Mouse (Mus musculus) left cerebral cortex, adult 9 months (tissue): ENCODE measurements around the gene Tmem220.
"Not testable (repeated sequence)": the region's sequence is repeated elsewhere in the genome, so short reads cannot be mapped to it uniquely, and the experiment has no call there.

Source experiments
- DNase-seq, 2 experiments: peaks; one replicate each; pipeline ENCODE4 v3.0.0; 2022; ENCODE audit warnings: low spot score in 2 of 2

The Tmem220 gene

DNA sequence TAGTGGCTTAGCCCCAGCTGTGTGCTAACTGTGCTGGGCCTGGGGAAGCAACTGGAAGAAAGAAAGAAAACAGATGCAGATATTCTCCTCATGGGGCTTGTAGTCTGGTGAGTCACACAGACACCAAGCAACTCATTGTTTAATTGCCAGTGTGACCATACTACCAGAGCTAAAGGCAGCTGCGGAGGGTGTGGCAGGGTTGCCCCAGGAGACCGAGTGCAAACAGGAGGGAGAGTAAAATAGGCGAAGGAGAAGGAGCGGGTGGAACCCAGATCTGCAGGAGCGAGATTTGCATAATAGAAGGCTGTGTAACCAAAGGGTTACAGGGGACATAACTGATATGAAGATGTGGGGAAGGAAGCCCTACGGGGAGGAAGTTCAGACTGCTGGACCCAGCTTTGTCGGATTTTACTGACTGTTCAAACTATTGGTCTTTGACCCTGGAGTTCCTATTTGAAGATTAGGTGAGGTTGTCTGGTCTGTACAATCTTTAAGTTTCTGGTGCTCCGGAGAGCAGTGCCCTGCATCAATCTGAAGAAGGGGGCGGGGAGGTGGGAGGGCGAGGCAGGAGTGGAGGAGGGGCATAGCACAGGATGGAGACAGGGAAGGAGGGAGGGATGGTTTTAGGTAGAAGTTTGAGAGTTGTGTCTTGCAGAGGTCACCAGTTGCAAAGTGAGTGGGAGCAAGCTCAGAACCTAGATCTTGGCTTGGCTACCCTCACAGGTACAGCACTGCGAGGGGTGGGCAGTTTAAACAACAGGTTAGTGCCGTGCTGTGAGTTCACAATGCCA lies 7.0 kb upstream of the Tmem220 start:
- DNase-seq = no peak

DNA sequence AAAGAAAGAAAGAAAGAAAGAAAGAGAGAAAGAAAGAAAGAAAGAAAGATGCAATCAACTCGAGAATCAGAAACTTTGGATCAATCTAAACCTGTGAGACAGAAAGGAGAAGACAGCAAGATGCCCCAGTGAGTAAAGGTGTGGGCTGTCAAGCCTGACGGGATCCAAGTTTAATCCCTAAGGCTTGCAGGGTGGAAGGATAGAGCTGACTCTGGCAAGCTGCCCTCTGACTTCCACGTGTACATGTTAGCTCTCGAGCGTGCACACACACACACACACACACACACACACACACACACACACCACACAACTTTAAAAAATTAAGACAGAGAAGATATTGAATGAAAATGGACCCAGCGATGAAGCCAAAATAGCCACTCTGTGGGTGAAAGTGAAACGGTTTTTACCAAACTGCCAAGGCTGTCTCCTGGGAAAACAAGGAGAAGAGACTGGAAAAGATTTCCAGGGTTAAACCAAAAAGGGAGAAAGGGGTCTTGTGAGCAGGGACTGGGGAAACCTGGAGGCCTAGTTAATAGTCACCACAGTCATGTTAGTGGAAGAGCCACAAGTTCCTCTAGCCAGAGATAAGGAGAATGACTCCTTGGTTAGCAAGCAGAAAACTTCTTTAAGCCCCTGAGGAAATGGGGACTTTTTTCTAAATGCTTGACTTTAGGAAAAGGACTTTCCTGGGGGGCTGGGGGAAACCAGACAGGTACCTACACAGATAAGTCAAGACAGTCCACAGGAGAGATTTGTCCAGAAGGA lies 5.1 kb upstream of the Tmem220 start:
- no peak for DNase-seq

DNA sequence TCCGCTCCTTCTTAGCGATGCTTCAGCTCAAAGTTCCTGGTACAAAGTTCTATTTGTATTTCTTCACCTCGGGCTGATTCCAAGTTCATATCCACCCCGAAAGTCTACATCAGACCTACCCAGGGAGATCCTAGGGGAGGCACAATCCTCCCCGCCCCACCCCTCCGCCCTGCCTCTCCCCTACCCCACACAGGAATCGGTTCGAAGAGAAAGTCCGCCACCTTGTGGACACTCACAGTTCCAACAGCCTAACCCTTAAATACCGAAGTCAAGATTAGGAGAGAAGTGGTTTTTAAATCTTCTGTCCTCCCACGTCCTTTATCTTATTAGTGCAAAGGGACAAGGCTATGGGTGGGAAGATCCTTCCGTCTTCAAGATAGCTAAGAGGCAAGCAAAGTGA lies 4.0 kb upstream of the Tmem220 start:
- peak in 1 of 2 experiments; percentile 44 for DNase-seq

DNA sequence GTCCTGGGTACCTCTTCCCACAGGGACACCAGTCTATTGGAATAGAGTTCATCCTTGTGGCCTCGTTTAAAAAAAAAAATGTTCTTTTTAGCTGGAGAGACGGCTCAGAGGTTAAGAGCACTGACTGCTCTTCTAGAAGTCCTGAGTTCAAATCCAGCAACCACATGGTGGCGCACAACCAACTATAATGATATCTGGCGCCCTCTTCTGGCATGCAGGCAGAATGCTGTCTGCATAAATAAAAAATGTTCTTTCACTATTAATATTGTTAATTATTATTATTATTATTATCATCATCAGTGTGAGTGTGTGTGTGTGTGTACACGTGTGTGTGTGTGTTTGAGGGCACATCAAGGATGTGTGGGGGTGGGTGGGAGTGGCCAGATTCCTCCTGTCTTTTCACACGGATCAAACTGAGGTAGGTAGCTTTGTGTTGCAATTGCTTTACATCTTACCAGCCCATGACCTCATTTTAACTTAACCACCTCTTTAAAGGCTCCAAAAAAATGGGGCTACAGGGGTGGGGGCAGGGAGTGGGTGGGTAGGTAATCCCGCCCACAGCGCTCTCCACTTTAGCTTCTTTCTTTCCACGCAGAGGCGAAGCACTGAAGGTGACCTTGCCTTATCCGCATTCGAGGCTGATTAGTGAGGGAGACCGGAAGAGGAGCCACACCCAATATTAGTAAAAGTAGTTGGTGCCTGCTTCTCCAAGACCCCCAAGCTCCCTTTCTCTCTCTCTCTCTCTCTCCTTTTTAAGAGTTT lies 2.4 kb upstream of the Tmem220 start:
- no peak for DNase-seq

DNA sequence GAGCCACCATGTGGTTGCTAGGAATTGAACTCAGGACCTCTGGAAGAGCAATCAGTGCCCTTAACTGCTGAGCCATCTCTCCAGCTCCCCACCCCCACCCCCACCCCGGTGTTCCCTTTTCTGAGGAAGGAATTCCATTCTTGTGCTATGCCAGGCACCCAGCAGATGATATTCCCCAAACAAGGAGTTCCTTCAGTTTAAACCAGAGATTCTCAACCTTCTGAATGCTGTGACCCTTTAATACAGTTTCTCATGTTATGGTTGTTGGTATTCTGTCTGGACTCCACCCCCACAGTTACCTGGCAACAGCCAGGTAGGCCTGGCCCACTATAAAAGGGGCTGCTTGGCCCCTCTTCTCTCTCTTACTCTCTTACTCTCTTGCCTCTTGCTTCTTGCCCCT lies 1.8 kb upstream of the Tmem220 start:
- DNase-seq = not testable (repeated sequence)

DNA sequence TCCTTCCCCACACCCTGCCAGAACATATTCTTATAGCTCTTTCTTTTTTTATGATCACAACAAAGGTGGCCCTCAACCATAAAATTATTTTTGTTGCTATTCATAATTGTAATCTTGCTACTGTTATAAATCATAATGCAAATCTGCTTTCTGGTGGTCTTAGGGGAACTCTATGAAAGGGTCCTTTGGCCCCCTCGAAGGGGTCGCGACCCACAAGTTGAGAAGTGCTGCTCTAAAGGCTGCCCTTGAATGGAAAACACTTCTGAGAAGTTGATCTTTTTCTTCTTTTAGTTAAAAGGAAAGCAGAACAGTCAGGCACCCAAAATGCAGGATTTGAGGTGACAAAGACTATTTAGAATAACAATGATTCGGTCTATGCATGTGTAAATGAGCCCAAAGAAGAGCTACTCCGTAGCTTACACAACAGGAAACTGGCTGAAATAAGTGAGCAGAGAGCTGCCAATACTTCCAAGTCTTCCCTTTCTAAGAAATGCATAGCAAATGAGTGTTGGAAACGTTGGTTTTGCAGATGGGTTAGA lies 1.1 kb upstream of the Tmem220 start:
- no peak for DNase-seq

DNA sequence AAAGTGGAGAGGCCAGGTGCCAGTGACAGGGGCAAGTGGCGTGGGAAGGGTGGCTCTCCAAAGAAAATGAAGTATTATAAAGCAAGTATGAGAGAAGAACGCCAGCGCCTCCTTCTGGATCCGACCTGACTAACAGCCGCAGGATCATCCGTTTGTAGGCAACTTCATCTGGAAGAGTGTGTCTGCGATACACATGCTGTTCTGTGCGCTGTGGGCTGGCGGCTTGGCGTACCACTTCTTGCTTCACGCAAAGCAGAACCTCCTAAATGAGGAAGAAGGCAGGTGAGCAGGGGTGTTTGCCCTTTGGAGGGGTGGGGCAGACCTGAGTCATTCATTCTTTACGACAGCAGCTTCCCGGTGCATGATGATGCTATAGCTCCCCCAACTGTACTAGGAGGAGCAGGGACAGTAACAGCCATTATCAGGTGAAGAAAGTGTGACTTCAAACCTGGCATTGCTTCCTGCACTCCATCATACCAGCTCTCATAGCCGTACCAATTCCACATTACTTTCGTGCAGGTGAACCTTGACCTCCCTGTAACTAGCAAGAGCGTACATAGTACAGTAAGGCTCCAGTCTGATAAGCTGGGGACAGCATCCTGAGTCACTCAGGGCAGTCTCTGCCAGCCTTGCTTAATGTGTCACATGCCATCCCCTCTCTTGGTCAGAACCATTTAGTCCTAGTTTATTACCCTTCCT lies 6.1 kb downstream of the Tmem220 start:
- no peak for DNase-seq

DNA sequence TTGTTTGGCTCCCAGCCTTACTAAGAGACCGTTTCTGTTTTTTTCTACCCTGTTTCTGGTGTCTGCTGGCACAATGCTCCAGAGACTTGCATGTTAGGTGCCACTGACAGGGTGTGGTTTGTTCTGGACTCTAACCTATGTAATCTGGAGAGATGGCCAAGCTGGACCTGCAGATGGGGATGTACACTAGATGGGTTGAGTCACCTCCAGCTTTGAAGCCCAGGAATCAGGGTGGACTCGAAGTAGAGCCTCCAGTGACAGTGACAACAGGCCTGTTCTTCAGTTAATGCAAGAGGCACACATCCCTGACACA lies 6.6 kb downstream of the Tmem220 start:
- DNase-seq = no peak

DNA sequence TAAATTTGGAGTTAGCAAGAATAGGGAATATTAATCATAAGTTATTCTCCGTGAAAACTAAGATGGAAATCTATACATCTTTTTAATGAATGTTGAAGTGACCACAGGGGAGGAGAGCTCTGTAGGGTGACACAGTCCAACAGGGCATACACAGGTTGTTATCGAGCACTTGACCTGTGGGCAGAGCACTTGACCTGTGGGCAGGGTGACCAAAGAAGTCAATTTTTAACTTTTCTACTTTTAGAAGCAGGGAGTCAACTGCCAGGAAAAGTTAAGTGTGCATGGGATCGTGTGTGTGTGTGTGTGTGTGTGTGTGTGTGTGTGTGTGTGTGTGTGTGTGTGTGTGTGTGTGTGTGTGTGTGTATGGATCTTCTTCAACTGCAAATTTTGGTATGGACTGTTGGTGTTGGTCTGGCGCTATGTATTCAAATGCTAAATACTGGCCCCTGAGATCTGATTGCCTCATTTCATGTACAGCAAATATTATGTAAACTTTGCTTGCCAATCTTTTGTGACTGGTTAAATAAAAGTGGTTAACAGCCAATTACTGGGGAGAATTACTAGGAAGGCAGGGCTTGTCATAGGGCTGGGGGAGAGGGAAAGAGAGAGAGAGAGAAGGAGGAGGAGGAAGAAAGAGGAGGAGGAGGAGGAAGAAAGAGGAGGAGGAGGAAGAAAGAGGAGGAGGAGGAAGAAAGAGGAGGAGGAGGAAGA lies 10.0 kb downstream of the Tmem220 start:
- DNase-seq = no peak

DNA sequence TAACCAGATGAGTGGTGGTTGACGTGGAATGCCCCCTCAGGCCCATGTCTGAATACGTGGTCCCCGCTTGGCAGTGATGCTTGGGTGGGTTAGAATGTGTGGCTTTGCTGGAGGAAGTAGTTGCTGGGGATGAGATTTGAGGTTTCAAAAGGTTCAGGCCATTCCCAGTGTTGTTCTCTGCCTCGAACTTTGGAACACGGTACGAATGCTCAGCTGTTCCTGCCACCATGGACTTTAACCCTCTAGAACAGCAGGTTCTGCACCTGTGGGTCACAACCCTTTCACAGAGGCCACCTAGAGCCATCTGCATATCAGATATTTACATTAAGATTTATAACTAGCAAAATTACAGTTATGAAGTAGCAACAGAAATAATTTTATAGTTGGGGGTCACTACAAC lies 11.3 kb downstream of the Tmem220 start:
- no peak for DNase-seq

DNA sequence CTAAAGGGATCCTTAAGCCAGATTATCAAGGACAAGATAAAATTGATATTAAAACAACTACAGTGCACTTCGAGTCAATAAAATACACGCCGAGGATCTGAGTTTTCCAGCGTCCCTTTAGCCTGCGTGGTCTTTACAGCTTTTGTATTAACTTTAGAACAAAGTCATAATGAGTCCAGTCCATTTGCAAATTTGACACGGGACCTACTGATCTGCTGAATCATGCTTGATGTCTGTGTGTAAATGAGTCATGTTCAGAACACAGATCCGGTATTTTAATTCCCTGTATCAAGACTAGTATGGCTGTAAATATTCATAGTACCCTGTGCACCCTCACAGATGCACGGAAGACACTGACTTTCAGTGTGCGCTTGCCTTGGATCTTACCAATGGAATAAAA lies 11.9 kb downstream of the Tmem220 start:
- DNase-seq = no peak

DNA sequence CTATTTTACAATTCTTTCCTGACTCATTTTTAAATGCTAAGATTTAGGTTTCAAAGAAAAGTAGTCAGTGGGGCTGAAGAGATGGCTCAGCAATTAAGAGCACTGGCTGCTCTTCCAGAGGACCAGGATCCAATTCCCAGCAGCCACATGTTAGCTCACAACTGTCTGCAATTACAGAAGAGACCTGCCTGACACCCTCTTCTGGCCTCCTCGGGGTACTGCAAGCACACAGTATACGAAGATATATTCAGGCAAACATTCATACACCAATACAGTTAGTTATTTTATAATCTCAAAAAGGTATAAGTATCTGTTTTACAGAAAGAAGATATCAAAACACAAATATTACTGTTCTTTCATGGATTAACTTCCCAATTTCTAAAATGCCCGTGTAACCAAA lies 14.8 kb downstream of the Tmem220 start:
- no peak for DNase-seq

DNA sequence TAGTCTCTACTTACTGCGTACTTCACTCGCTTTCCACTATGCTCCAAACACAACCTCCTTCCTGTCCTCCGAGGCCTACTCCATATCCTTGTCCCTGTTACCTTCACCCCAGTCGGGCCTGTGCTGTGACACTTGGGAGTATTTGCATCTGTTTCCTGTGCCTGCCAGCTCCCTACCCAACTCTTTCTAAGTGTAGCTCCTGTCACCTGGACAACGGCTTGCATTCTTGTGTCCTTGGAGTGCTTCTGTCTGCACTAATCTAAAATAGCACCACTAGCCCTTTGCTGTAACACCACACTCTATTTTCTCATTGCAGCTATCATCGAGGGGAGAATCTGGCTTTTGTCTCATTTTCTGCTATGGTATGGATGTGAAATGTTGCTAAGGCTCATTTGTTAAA lies 15.5 kb downstream of the Tmem220 start:
- no peak for DNase-seq

DNA sequence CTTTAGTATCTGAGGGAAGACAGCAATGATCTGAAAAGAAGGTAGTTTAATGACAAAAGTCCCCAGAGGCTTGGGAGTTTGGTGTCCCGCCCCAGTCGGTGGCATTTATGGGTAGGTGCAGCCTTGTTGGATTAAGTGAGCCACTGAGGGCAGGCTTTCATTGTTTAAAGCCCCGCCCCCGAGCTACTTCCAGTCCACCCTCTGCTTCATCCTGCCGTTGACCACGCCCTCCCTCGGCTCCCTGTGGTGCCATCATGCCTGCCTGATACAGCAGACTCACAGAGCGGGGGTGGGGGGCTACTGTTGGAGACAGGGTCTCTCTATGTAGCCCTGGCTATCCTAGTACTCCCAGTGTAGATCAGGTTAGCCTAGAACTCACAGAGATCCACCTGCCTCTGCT lies 18.1 kb downstream of the Tmem220 start:
- no peak for DNase-seq

DNA sequence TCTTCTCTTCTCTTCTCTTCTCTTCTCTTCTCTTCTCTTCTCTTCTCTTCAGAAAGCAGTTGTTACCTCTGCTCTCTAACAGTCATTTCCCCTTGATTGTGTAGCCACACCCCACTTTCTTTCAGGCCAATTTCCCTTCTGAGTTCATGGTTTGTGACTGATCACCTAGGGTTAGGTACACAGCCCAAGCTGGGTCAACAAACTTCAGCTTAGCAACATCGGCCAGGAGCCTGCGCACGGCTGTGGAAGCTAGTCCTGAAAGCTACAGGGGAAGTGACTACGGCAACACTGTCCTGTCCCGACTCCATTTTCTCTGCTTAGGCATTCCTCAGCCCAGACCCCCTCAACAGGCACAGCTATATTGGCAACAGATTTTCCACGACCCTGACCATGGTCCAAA lies 20.0 kb downstream of the Tmem220 start:
- DNase-seq = no peak

DNA sequence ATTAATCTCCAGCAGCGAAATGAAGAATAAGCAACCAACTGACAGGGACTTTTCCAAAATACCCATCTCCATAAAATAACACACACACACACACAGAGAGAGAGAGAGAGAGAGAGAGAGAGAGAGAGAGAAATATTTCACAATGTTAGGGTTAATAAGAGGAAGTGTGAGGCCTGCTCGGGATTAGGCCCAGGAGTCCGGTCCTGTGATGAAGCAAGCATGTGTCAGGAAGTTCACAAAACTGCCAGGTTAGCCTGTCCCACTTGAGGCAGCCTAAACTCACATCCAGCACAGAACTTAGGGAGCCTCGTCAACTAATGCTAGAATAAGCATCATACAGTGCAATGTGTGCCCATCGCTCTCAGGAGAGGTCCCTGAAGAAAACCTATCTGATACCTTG lies 22.2 kb downstream of the Tmem220 start:
- DNase-seq = no peak

DNA sequence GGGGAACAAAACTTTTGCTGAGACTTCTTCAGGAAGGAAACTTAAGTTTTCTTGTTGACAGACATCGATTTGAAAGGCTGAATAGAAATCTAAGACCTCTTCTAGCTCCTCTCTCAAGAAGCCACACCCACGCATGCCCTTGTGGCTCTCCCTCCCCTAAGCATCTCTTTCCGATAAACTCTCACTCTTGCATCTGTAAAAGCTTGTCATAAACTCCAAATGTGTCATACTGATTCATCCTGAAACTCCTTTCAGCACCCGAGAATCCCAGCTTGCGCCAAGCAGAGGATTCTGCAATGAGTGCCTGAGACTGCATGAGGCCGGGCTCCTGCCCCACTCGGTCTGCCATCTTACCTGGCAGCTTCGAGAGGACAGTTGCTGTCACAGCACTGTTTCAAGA lies 23.5 kb downstream of the Tmem220 start:
- no peak for DNase-seq

DNA sequence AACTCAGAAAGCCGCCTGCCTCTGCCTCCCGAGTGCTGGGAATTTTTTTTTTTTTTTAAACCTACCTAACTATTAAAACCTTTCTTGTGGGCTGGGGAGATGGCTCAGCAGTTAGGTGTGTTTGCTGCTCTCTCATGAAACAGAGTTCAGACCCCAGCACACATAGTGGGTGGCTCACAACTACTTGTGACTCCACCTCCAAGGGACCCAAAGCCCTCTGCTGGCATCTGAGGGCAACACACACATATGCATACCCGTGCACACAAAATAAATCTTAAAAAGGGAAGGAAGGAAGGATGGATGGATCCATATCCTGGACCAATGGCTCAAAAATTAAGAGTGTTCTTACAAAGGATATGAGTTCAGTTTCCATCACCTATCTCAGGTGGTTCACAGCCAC lies 24.3 kb downstream of the Tmem220 start:
- DNase-seq = no peak

DNA sequence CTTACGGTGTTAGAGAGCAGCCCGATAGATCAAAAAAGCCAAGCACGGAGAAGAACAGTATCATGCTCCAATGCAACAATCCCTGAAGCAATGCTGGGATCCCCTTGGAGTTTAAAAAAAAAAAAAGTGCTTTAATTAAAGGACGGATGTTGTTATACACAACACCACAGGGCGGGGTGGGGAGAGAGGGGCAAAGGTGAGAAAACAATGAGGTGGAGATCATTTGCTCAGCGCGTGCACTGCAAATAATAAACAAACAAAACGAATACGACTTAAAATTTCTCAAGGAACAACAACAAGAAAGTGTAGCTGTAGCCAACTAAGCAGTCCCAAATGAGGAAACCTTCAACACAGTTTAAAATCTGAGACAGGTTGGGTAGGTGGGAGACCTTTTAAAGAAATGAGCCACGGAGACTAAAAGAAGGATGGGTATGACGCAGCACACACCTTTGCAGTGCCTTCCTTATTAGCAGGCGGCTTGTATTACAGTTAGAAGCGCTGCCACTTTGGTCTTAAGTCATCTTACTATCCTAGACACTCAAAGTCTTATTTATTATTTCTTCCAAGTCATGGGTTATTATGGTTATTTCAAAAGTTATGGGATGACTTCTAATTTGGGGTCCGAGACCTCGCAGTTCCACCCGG lies 26.8 kb downstream of the Tmem220 start:
- DNase-seq = no peak

DNA sequence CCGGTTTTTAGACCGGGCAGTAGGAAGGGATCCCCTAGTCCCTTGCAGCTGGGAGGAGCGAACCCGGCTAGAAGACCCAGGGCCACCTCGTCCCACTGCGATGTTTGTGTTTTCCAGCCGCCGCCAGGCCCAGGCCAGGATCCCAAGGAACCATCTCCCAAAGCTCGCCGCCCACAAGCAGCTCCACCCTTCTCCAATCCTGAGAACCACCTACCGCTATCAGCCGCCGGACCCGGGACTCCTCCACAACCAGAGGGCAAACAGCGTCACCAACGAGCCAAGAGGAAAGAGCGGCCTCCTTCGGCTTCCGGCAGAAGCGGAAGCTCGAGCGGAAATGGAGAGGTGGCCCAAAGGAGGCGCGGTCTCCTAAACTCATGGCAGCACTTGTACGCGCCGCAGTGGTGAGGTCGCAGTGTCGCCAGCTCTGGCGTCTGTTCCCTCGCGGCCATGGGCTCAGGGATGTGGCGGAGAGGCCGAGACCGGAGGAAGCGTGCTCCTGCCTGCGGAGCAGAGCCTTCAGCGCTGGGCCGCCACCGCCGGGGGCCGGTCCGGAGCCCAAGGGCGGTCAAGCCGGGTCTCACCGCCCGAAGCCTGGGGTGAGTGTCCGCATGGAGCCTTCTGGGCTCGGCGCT lies 27.5 kb downstream of the Tmem220 start, which contains the start of the genes Adprm and Sco1:
TSS of gene Adprm (minus strand) at position 274 of the 632 bp plus-strand sequence.
TSS of gene Sco1 (plus strand) at position 350 of the 632 bp plus-strand sequence.
- peak; percentile 68 to 87 for DNase-seq
